In the genomic region with DNA sequence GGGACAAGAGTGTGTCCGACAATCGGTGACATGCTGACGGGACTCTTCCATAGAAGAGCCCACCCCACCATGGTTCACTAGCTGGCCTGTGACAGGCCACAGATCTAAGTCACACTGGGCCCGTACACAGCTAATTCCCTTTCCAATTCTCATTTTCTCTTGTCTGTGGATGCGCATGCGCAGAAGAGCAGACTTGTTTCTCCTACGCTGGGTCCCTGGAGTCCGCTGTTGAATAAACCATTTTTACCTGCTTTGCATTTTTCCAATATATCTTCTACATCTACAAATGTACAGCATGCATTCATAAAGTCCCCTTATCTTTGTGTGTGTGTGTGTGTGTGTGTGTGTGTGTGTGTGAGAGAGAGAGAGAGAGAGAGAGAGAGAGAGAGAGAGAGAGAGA, we compare ENCODE assay signal across 33 mouse cellular contexts. TPM values are rescaled to one million over a fixed set of nuclear protein-coding genes. Genes with fewer than 3 reads are reported as not detected.
DNase-seq lines count a peak whose midpoint lies in the region; ATAC-seq and TF ChIP-seq lines count a peak whose summit lies in the region.
"Had no signal": no experiment of that assay in that cellular context is flagged by ENCODE, and none has a peak within 500 bp of the region (broad histone marks: within the 10 kb centered on the region; RNA-seq: fewer than 3 reads in every experiment).

No protein-coding gene starts in this region.

- no peak for TF ChIP-seq POLR2A in CH12.LX (IDR thresholded peaks at IDR 0.05; ENCODE audit: low read depth, low read length)
- no peak for TF ChIP-seq POLR2A in lung, adult 2 months (IDR thresholded peaks at IDR 0.05; ENCODE audit: borderline replicate concordance, extremely low read depth, low read depth, low read length)

- H3K9ac ChIP-seq in hindbrain, embryonic 14.5 days, result no peak overlapping the region
- no peak overlapping the region for H3K9ac ChIP-seq in hindbrain, embryonic 16.5 days (ENCODE audit: low read depth, low read length)
- no peak overlapping the region for H3K9ac ChIP-seq in CH12.LX (ENCODE audit: insufficient read depth, low read depth)
- no peak overlapping the region for H3K9ac ChIP-seq in midbrain, embryonic 13.5 days (replicated peaks)
- no peak overlapping the region for H3K9ac ChIP-seq in midbrain, embryonic 16.5 days (ENCODE audit: low read depth, low read length)
- H3K9ac ChIP-seq: forebrain, embryonic 13.5 days; forebrain, postnatal 0 days; hindbrain, embryonic 15.5 days; intestine, embryonic 15.5 days had no signal

- no peaks in the 10 kb centered on the region for H3K27me3 ChIP-seq in hindbrain, embryonic 14.5 days (ENCODE audit: control insufficient read depth, insufficient read depth, low read length)
- H3K27me3 ChIP-seq in hindbrain, embryonic 16.5 days (replicated peaks; ENCODE audit: control insufficient read depth, insufficient read depth, low read length), result no peaks in the 10 kb centered on the region
- H3K27me3 ChIP-seq in CH12.LX (replicated peaks), result no peaks in the 10 kb centered on the region
- no peaks in the 10 kb centered on the region for H3K27me3 ChIP-seq in midbrain, embryonic 13.5 days
- H3K27me3 ChIP-seq in midbrain, embryonic 16.5 days (ENCODE audit: control insufficient read depth, insufficient read depth, low read depth, low read length), result no peaks in the 10 kb centered on the region
- H3K27me3 ChIP-seq in heart, embryonic 10.5 days (ENCODE audit: insufficient read depth, poor library complexity, severe bottlenecking), result 0 out of 2 replicates have a peak, but pooled peaks cover 7% of the 10 kb centered on the region
- H3K27me3 ChIP-seq: forebrain, embryonic 13.5 days; hindbrain, embryonic 15.5 days; intestine, embryonic 15.5 days had no signal

- H3K4me2 ChIP-seq in hindbrain, embryonic 14.5 days (replicated peaks), result no peak overlapping the region
- no peak overlapping the region for H3K4me2 ChIP-seq in hindbrain, embryonic 16.5 days (ENCODE audit: low read length)
- H3K4me2 ChIP-seq in CH12.LX (ENCODE audit: insufficient read depth, low read depth, poor library complexity, severe bottlenecking), result no peak overlapping the region
- H3K4me2 ChIP-seq in midbrain, embryonic 13.5 days (replicated peaks), result no peak overlapping the region
- no peak overlapping the region for H3K4me2 ChIP-seq in midbrain, embryonic 16.5 days (ENCODE audit: low read length)
- H3K4me2 ChIP-seq: forebrain, embryonic 13.5 days; hindbrain, embryonic 15.5 days; intestine, embryonic 15.5 days had no signal

- TF ChIP-seq CTCF in CH12.LX (conservative IDR thresholded peaks at IDR 0.05 in 1 of 2, IDR thresholded peaks at IDR 0.05 in 1 of 2; ENCODE audit: low read depth in 2 of 2, low read length in 2 of 2), result no peak
- TF ChIP-seq CTCF in lung, adult 2 months (IDR thresholded peaks at IDR 0.05; ENCODE audit: insufficient read depth, low read length), result no peak

- dilution Hi-C loops in CH12.LX (cut with MboI; ENCODE audit: extremely low pct_ligation_motif_present, extremely low pct_unique_long_range_greater_than_20kb, low sequenced_read_pairs), result no loop called here

- H3K36me3 ChIP-seq in hindbrain, embryonic 14.5 days (replicated peaks; ENCODE audit: control insufficient read depth, insufficient read depth), result no peaks in the 10 kb centered on the region
- H3K36me3 ChIP-seq in hindbrain, embryonic 16.5 days (ENCODE audit: control insufficient read depth, insufficient read depth, low read length), result no peaks in the 10 kb centered on the region
- H3K36me3 ChIP-seq in CH12.LX (replicated peaks in 1 of 2; ENCODE audit: control insufficient read depth in 1 of 2, insufficient read depth in 1 of 2, low read length in 1 of 2), result no peaks in the 10 kb centered on the region
- no peaks in the 10 kb centered on the region for H3K36me3 ChIP-seq in midbrain, embryonic 13.5 days
- H3K36me3 ChIP-seq in midbrain, embryonic 16.5 days (ENCODE audit: control insufficient read depth, insufficient read depth, low read length), result no peaks in the 10 kb centered on the region
- H3K36me3 ChIP-seq in heart, embryonic 10.5 days, result no peaks in the 10 kb centered on the region
- H3K36me3 ChIP-seq: forebrain, embryonic 10.5 days; hindbrain, embryonic 15.5 days; intestine, embryonic 15.5 days had no signal

- no peaks in the 10 kb centered on the region for H3K79me2 ChIP-seq in CH12.LX (replicated peaks; ENCODE audit: control insufficient read depth, extremely low read depth, insufficient read depth, poor library complexity, severe bottlenecking)

- in situ Hi-C loops in CH12.LX (cut with MboI; ENCODE audit: low pct_ligation_motif_present, low pct_unique_long_range_greater_than_20kb, low sequenced_read_pairs), result no loop called here

- H3K27ac ChIP-seq in hindbrain, embryonic 14.5 days, result peak overlapping the region; percentile 38; the same call in 1 of the 2 replicates
- no peak overlapping the region for H3K27ac ChIP-seq in hindbrain, embryonic 16.5 days (ENCODE audit: low read depth, low read length)
- H3K27ac ChIP-seq in CH12.LX (ENCODE audit: insufficient read depth, low read depth), result no peak overlapping the region
- peak overlapping the region; percentile 66 for H3K27ac ChIP-seq in midbrain, embryonic 13.5 days
- peak overlapping the region; percentile 36 for H3K27ac ChIP-seq in midbrain, embryonic 16.5 days (ENCODE audit: low read length)
- no peak overlapping the region for H3K27ac ChIP-seq in heart, embryonic 10.5 days
- H3K27ac ChIP-seq: forebrain, embryonic 10.5 days; forebrain, embryonic 13.5 days; gastrocnemius, adult 2 months; hindbrain, embryonic 15.5 days; intestine, embryonic 15.5 days had no signal

- TF ChIP-seq EP300 in CH12.LX (IDR thresholded peaks at IDR 0.05; ENCODE audit: low read length), result no peak

- H3K4me1 ChIP-seq in hindbrain, embryonic 14.5 days (replicated peaks; ENCODE audit: control insufficient read depth, insufficient read depth, low read length), result no peaks in the 10 kb centered on the region
- no peaks in the 10 kb centered on the region for H3K4me1 ChIP-seq in hindbrain, embryonic 16.5 days (ENCODE audit: control insufficient read depth, insufficient read depth, low read depth, low read length)
- H3K4me1 ChIP-seq in CH12.LX (ENCODE audit: control insufficient read depth in 1 of 2, insufficient read depth in 2 of 2), result peaks cover 3 to 4% of the 10 kb centered on the region in 2 experiments
- peaks cover 6% of the 10 kb centered on the region; the same call in 1 of the 2 replicates for H3K4me1 ChIP-seq in midbrain, embryonic 13.5 days (replicated peaks)
- H3K4me1 ChIP-seq in midbrain, embryonic 16.5 days (ENCODE audit: control insufficient read depth, insufficient read depth, low read length), result no peaks in the 10 kb centered on the region
- no peaks in the 10 kb centered on the region for H3K4me1 ChIP-seq in lung, adult 2 months (ENCODE audit: control insufficient read depth, insufficient read depth, low read length)
- no peaks in the 10 kb centered on the region for H3K4me1 ChIP-seq in heart, embryonic 10.5 days
- H3K4me1 ChIP-seq: hindbrain, embryonic 15.5 days; intestine, embryonic 15.5 days had no signal

- DNase-seq in hindbrain, embryonic 14.5 days (ENCODE audit: low spot score), result no peak
- DNase-seq in CH12.LX (ENCODE audit: extremely low read depth), result no peak
- DNase-seq in lung, adult 2 months, result no peak
- DNase-seq in heart, embryonic 10.5 days (ENCODE audit: low spot score), result no peak
- DNase-seq: adrenal gland, adult 2 months; adrenal gland, postnatal 14 days; B cell, adult 2 months; cerebellum, adult 11-12 months; cerebellum, adult 8-10 months; cerebellum, postnatal 10 days; cerebellum, postnatal 36 days; embryo, embryonic 11 days; forebrain, postnatal 0 days; gastrocnemius, postnatal 14 days; heart, adult 11 months had no signal

- WGBS in hindbrain, embryonic 14.5 days, result 68% methylated on average over 8 of the region's 8 CpGs
- WGBS in hindbrain, embryonic 16.5 days, result 79% methylated on average over 8 of the region's 8 CpGs
- 74% methylated on average over 8 of the region's 8 CpGs for WGBS in midbrain, embryonic 13.5 days
- 77% methylated on average over 8 of the region's 8 CpGs for whole genome bisulfite sequencing in midbrain, embryonic 16.5 days
- WGBS in lung, adult 2 months, result 93% methylated on average over 8 of the region's 8 CpGs
- WGBS in heart, embryonic 10.5 days, result 86% methylated on average over 8 of the region's 8 CpGs

- H3K4me3 ChIP-seq in hindbrain, embryonic 14.5 days (replicated peaks; ENCODE audit: low read length), result no peak overlapping the region
- no peak overlapping the region for H3K4me3 ChIP-seq in hindbrain, embryonic 16.5 days (ENCODE audit: low read length)
- no peak overlapping the region for H3K4me3 ChIP-seq in CH12.LX (replicated peaks in 1 of 3; ENCODE audit: low read depth in 2 of 3, low read length in 2 of 3, poor library complexity in 1 of 3)
- no peak overlapping the region for H3K4me3 ChIP-seq in midbrain, embryonic 13.5 days (replicated peaks)
- no peak overlapping the region for H3K4me3 ChIP-seq in midbrain, embryonic 16.5 days (ENCODE audit: low read depth, low read length)
- no peak overlapping the region for H3K4me3 ChIP-seq in lung, adult 2 months (replicated peaks; ENCODE audit: extremely low read depth, low read depth, low read length)
- no peak overlapping the region for H3K4me3 ChIP-seq in heart, embryonic 10.5 days
- H3K4me3 ChIP-seq: forebrain, embryonic 10.5 days; forebrain, embryonic 13.5 days; gastrocnemius, adult 2 months; hindbrain, embryonic 15.5 days; intestine, embryonic 15.5 days had no signal

- TF ChIP-seq RAD21 in CH12.LX (IDR thresholded peaks at IDR 0.05; ENCODE audit: low read depth, low read length), result no peak

- H3K9me3 ChIP-seq in hindbrain, embryonic 14.5 days (ENCODE audit: control insufficient read depth, low read length), result no peaks in the 10 kb centered on the region
- H3K9me3 ChIP-seq in hindbrain, embryonic 16.5 days (ENCODE audit: control insufficient read depth, low read length), result no peaks in the 10 kb centered on the region
- no peaks in the 10 kb centered on the region for H3K9me3 ChIP-seq in CH12.LX (replicated peaks; ENCODE audit: low read length)
- no peaks in the 10 kb centered on the region for H3K9me3 ChIP-seq in midbrain, embryonic 13.5 days
- H3K9me3 ChIP-seq in midbrain, embryonic 16.5 days (replicated peaks; ENCODE audit: control insufficient read depth, low read length, poor library complexity, severe bottlenecking), result no peaks in the 10 kb centered on the region
- no peaks in the 10 kb centered on the region for H3K9me3 ChIP-seq in heart, embryonic 10.5 days
- H3K9me3 ChIP-seq: forebrain, embryonic 10.5 days; forebrain, embryonic 13.5 days; hindbrain, embryonic 15.5 days; intestine, embryonic 15.5 days had no signal

- ATAC-seq in hindbrain, embryonic 14.5 days (ENCODE audit: low FRiP score), result no peak
- ATAC-seq in hindbrain, embryonic 16.5 days, result no peak
- ATAC-seq in midbrain, embryonic 13.5 days, result 0 out of 2 replicates have a peak, but pooled peaks have one; percentile 20
- 0 out of 2 replicates have a peak, but pooled peaks have one; percentile 17 for ATAC-seq in midbrain, embryonic 16.5 days
- ATAC-seq: forebrain, embryonic 13.5 days; forebrain, postnatal 0 days; intestine, embryonic 15.5 days had no signal

RNA-seq across cellular contexts. Expression of a gene that starts 9.2 kb away (rescaled TPM):
- 2.9 and 4.0 TPM in 2 replicates for polyA plus RNA-seq in hindbrain, embryonic 14.5 days (2014; fragmentation: Nextera tagmentation; extraction: Ambion mirVana)
- 4.6 and 4.7 TPM in 2 replicates for polyA plus RNA-seq in hindbrain, embryonic 16.5 days (2015; fragmentation: Nextera tagmentation; extraction: Ambion mirVana)
- total RNA-seq in CH12.LX (2012; rRNA removed), result 9.9 TPM in 2 replicates
- total RNA-seq in CH12.LX (2014; rRNA removed), result 4.2 and 4.5 TPM in 2 replicates
- polyA plus RNA-seq in CH12.LX (2012; ENCODE audit: insufficient read length, low read depth), result 9.0 and 11.2 TPM in 2 replicates
- 3.6 and 5.0 TPM in 2 replicates for polyA plus RNA-seq in midbrain, embryonic 13.5 days (2015; fragmentation: Nextera tagmentation; extraction: Ambion mirVana)
- polyA plus RNA-seq in midbrain, embryonic 16.5 days (2015; fragmentation: Nextera tagmentation; extraction: Ambion mirVana), result 4.4 TPM in 2 replicates
- polyA plus RNA-seq in lung, adult 2 months (2012; rRNA removed), result 16.3 and 19.7 TPM in 2 replicates
- 1.7 and 2.1 TPM in 2 replicates for polyA plus RNA-seq in heart, embryonic 10.5 days (2016; fragmentation: Nextera tagmentation; extraction: Ambion mirVana)

RNA-seq across cellular contexts. Expression of a gene that starts 58.2 kb away (rescaled TPM):
- polyA plus RNA-seq in hindbrain, embryonic 14.5 days (2014; fragmentation: Nextera tagmentation; extraction: Ambion mirVana), result 0.29 and 0.31 TPM in 2 replicates
- polyA plus RNA-seq in hindbrain, embryonic 16.5 days (2015; fragmentation: Nextera tagmentation; extraction: Ambion mirVana), result 0.99 and 1.3 TPM in 2 replicates
- not detected in 2 replicates for total RNA-seq in CH12.LX (2012; rRNA removed)
- total RNA-seq in CH12.LX (2014; rRNA removed), result not detected in 2 replicates
- not detected in 2 replicates for polyA plus RNA-seq in CH12.LX (2012; ENCODE audit: insufficient read length, low read depth)
- 0.43 and 0.48 TPM in 2 replicates for polyA plus RNA-seq in midbrain, embryonic 13.5 days (2015; fragmentation: Nextera tagmentation; extraction: Ambion mirVana)
- polyA plus RNA-seq in midbrain, embryonic 16.5 days (2015; fragmentation: Nextera tagmentation; extraction: Ambion mirVana), result 1.2 and 1.3 TPM in 2 replicates
- not detected in 2 replicates for polyA plus RNA-seq in lung, adult 2 months (2012; rRNA removed)
- polyA plus RNA-seq in heart, embryonic 10.5 days (2016; fragmentation: Nextera tagmentation; extraction: Ambion mirVana), result not detected in 2 replicates
- total RNA-seq: adrenal gland, adult 2 months; adrenal gland, postnatal 14 days; adrenal gland, postnatal 4 days; gastrocnemius, adult 2 months; gastrocnemius, postnatal 14 days; gastrocnemius, postnatal 4 days; heart, adult 8-10 months; heart, postnatal 25 days; hematopoietic stem cell, adult 5-6 weeks; MEL had no signal
- polyA plus RNA-seq: adrenal gland, adult 2 months; embryonic facial prominence, embryonic 11.5 days; embryonic facial prominence, embryonic 14.5 days; forebrain, embryonic 10.5 days; forebrain, embryonic 13.5 days; heart, embryonic 14.5 days; heart, postnatal 0 days; intestine, embryonic 15.5 days had no signal

Comparison
In these comparisons a context has a peak if more than half of its experiments do, and no peak if none do; other contexts are left out.
1. H3K27ac ChIP-seq: peak in hindbrain, embryonic 14.5 days (single experiment), midbrain, embryonic 13.5 days (single experiment) and midbrain, embryonic 16.5 days (single experiment); none in hindbrain, embryonic 16.5 days (single experiment), CH12.LX (single experiment) and heart, embryonic 10.5 days (single experiment).
2. ATAC-seq: peak in midbrain, embryonic 13.5 days (single experiment) and midbrain, embryonic 16.5 days (single experiment); none in hindbrain, embryonic 14.5 days (single experiment) and hindbrain, embryonic 16.5 days (single experiment).